Mouse (Mus musculus) midbrain, embryonic 13.5 days (tissue): ENCODE measurements around the gene Ifnab. TPM values are rescaled to one million over a fixed set of nuclear protein-coding genes. Genes with fewer than 3 reads are reported as not detected.

Source experiments
- ATAC-seq: fragments of 200-750 bp; cut with Nextera tagmentation; 2 replicates; pipeline ENCODE4 v1.8.0; 2017; ENCODE audit warnings: mild to moderate bottlenecking, moderate TSS enrichment, moderate library complexity
- H3K27ac ChIP-seq: fragments of 300-500 bp; sonication (generic); 2 replicates; pipeline ENCODE4 v1.5.1; 2015; ENCODE audit warnings: inconsistent platforms, mild to moderate bottlenecking, moderate library complexity
- H3K27me3 ChIP-seq: fragments of 300-500 bp; sonication (generic); 2 replicates; pipeline ENCODE4 v1.6.1; 2015; ENCODE audit warnings: mild to moderate bottlenecking, inconsistent platforms
- H3K36me3 ChIP-seq: fragments of 300-500 bp; sonication (generic); 2 replicates; pipeline ENCODE4 v1.6.1; 2015; ENCODE audit warnings: mild to moderate bottlenecking, inconsistent platforms
- H3K4me1 ChIP-seq: fragments of 300-500 bp; sonication (generic); replicated peaks from 2 replicates; pipeline ENCODE4 v1.6.1; 2015; ENCODE audit warnings: inconsistent platforms
- H3K4me2 ChIP-seq: fragments of 300-500 bp; sonication (generic); replicated peaks from 2 replicates; pipeline ENCODE4 v1.6.1; 2015; ENCODE audit warnings: moderate library complexity, mild to moderate bottlenecking, inconsistent platforms
- H3K4me3 ChIP-seq: fragments of 300-500 bp; sonication (generic); replicated peaks from 2 replicates; pipeline ENCODE4 v1.5.1; 2015; ENCODE audit warnings: mild to moderate bottlenecking, inconsistent platforms
- H3K9ac ChIP-seq: fragments of 300-500 bp; sonication (generic); replicated peaks from 2 replicates; pipeline ENCODE4 v1.6.1; 2015; ENCODE audit warnings: mild to moderate bottlenecking, inconsistent platforms
- H3K9me3 ChIP-seq: fragments of 300-500 bp; sonication (generic); 2 replicates; pipeline ENCODE4 v1.6.1; 2016; ENCODE audit warnings: mild to moderate bottlenecking, inconsistent platforms
- WGBS: fragments of 180-500 bp; shearing (Covaris S2); methylation state at CpG from one replicate; pipeline ENCODE4 v1.1.7; 2015; 5-methylcytosine and 5-hydroxymethylcytosine counted together
- polyA plus RNA-seq: library from polyadenylated mRNA; unstranded; fragments of >200 nt; fragmentation: Nextera tagmentation; extraction: Ambion mirVana; gene quantifications from 2 replicates; pipeline ENCODE4 v1.2.1, GENCODE M21; 2015

The Ifnab gene
- polyA plus RNA-seq, result not detected in 2 replicates

GRCm38 (mm10) chr4:88691259-88691658 is at the start of gene Ifnab:
Gene Ifnab (minus strand): TSS chr4:88691359.
- Histone ChIP-seq H3K4me3 (no peak within 1 kb of the TSS), H3K9me3 (no peaks in the 10 kb centered on the region), H3K27me3 (peaks cover 3% of the 10 kb centered on the region; the same call in 1 of the 2 replicates), H3K4me1 (no peaks in the 10 kb centered on the region), H3K27ac (no peak within 1 kb of the TSS), H3K4me2 (no peak within 1 kb of the TSS), H3K36me3 (no peaks in the 10 kb centered on the region), H3K9ac (no peak within 1 kb of the TSS)
- ATAC-seq, result no peak
- WGBS, result 67% methylated on average over 2 of the region's 2 CpGs

- Histone ChIP-seq H3K27me3 (no peaks in the 10 kb centered on the region), H3K27ac (no peak overlapping the region), H3K9me3 (no peaks in the 10 kb centered on the region), H3K9ac (no peak overlapping the region), H3K4me1 (no peaks in the 10 kb centered on the region), H3K4me2 (no peak overlapping the region), H3K4me3 (no peak overlapping the region), H3K36me3 (no peaks in the 10 kb centered on the region)
- no peak for ATAC-seq
- WGBS, result 91% methylated on average over 6 of the region's 6 CpGs
Measured at GRCm38 (mm10) chr4:88739036-88739435, 47.9 kb upstream of the Ifnab start.

- H3K4me3 ChIP-seq, result no peak overlapping the region
- H3K4me1 ChIP-seq, result no peaks in the 10 kb centered on the region
- no peaks in the 10 kb centered on the region for H3K9me3 ChIP-seq
- no peak overlapping the region for H3K9ac ChIP-seq
- no peak for ATAC-seq
- no peak overlapping the region for H3K27ac ChIP-seq
- no peaks in the 10 kb centered on the region for H3K27me3 ChIP-seq
- WGBS, result 6% methylated on average over 2 of the region's 2 CpGs
- no peaks in the 10 kb centered on the region for H3K36me3 ChIP-seq
- no peak overlapping the region for H3K4me2 ChIP-seq
Measured at GRCm38 (mm10) chr4:88738480-88738879, 47.3 kb upstream of the Ifnab start.

- no peak overlapping the region for H3K27ac ChIP-seq
- no peaks in the 10 kb centered on the region for H3K36me3 ChIP-seq
- H3K4me3 ChIP-seq, result no peak overlapping the region
- no peaks in the 10 kb centered on the region for H3K27me3 ChIP-seq
- H3K9me3 ChIP-seq, result no peaks in the 10 kb centered on the region
- H3K4me2 ChIP-seq, result no peak overlapping the region
- ATAC-seq, result no peak
- no peak overlapping the region for H3K9ac ChIP-seq
- H3K4me1 ChIP-seq, result no peaks in the 10 kb centered on the region
- 3% methylated on average over 1 of the region's 1 CpGs for WGBS
Measured at GRCm38 (mm10) chr4:88727324-88727723, 36.2 kb upstream of the Ifnab start.

GRCm38 (mm10) chr4:88726727-88727126 is 35.6 kb upstream of the Ifnab start:
- no peaks in the 10 kb centered on the region for H3K27me3 ChIP-seq
- no peaks in the 10 kb centered on the region for H3K36me3 ChIP-seq
- 86% methylated on average over 6 of the region's 6 CpGs for WGBS
- no peaks in the 10 kb centered on the region for H3K9me3 ChIP-seq
- H3K4me1 ChIP-seq, result no peaks in the 10 kb centered on the region
- ATAC-seq, result no peak
- H3K4me2 ChIP-seq, result no peak overlapping the region
- no peak overlapping the region for H3K4me3 ChIP-seq
- no peak overlapping the region for H3K27ac ChIP-seq
- H3K9ac ChIP-seq, result no peak overlapping the region

- peaks cover 8% of the 10 kb centered on the region for H3K36me3 ChIP-seq
- no peak overlapping the region for H3K4me3 ChIP-seq
- 71% methylated on average over 8 of the region's 8 CpGs for WGBS
- ATAC-seq, result no peak
- no peak overlapping the region for H3K9ac ChIP-seq
- H3K27me3 ChIP-seq, result no peaks in the 10 kb centered on the region
- H3K27ac ChIP-seq, result no peak overlapping the region
- no peaks in the 10 kb centered on the region for H3K9me3 ChIP-seq
- no peak overlapping the region for H3K4me2 ChIP-seq
- H3K4me1 ChIP-seq, result peaks cover 26% of the 10 kb centered on the region
Measured at GRCm38 (mm10) chr4:88723497-88724090, 32.4 kb upstream of the Ifnab start.

- H3K27me3 ChIP-seq, result no peaks in the 10 kb centered on the region
- H3K4me1 ChIP-seq, result peaks cover 34% of the 10 kb centered on the region
- WGBS, result under 1% methylated on average over 81 of the region's 82 CpGs
- H3K9me3 ChIP-seq, result no peaks in the 10 kb centered on the region
- H3K36me3 ChIP-seq, result peaks cover 12% of the 10 kb centered on the region
- H3K9ac ChIP-seq, result peak within 1 kb of the TSS; percentile 99
- peak within 1 kb of the TSS; percentile 97 for H3K27ac ChIP-seq
- peak within 1 kb of the TSS; percentile 91 for H3K4me3 ChIP-seq
- ATAC-seq, result peak; percentile 98
- H3K4me2 ChIP-seq, result peak within 1 kb of the TSS; percentile 94
Measured at GRCm38 (mm10) chr4:88721791-88722721, 30.9 kb upstream of the Ifnab start, which contains the start of the genes Gm26566 and Klhl9. Gene Gm26566 (plus strand): TSS chr4:88721805. Gene Klhl9 (minus strand): TSS chr4:88722465.

GRCm38 (mm10) chr4:88718715-88719114 is 27.6 kb upstream of the Ifnab start:
- H3K9ac ChIP-seq, result peak overlapping the region; percentile 46; the same call in 1 of the 2 replicates
- H3K9me3 ChIP-seq, result no peaks in the 10 kb centered on the region
- 62% methylated on average over 1 of the region's 1 CpGs for WGBS
- H3K27ac ChIP-seq, result no peak overlapping the region
- peaks cover 40% of the 10 kb centered on the region for H3K36me3 ChIP-seq
- peak overlapping the region; percentile 33 for H3K4me3 ChIP-seq
- no peaks in the 10 kb centered on the region for H3K27me3 ChIP-seq
- peak overlapping the region; percentile 60 for H3K4me2 ChIP-seq
- no peak for ATAC-seq
- peaks cover 37% of the 10 kb centered on the region for H3K4me1 ChIP-seq

GRCm38 (mm10) chr4:88715059-88715458 is 23.9 kb upstream of the Ifnab start:
- Histone ChIP-seq H3K9ac (no peak overlapping the region), H3K4me2 (no peak overlapping the region), H3K4me3 (no peak overlapping the region), H3K27me3 (no peaks in the 10 kb centered on the region), H3K4me1 (peaks cover 22% of the 10 kb centered on the region), H3K27ac (no peak overlapping the region), H3K36me3 (peaks cover 41% of the 10 kb centered on the region), H3K9me3 (no peaks in the 10 kb centered on the region)
- no peak for ATAC-seq

- Histone ChIP-seq H3K27me3 (no peaks in the 10 kb centered on the region), H3K9ac (no peak overlapping the region), H3K9me3 (no peaks in the 10 kb centered on the region), H3K4me1 (peaks cover 16% of the 10 kb centered on the region), H3K36me3 (peaks cover 44% of the 10 kb centered on the region), H3K4me2 (no peak overlapping the region), H3K27ac (no peak overlapping the region), H3K4me3 (no peak overlapping the region)
- ATAC-seq, result no peak
- WGBS, result 90% methylated on average over 1 of the region's 1 CpGs
Measured at GRCm38 (mm10) chr4:88714281-88714680, 23.1 kb upstream of the Ifnab start.

GRCm38 (mm10) chr4:88707128-88707826 is 16.1 kb upstream of the Ifnab start:
- Histone ChIP-seq H3K4me1 (no peaks in the 10 kb centered on the region), H3K4me2 (no peak overlapping the region), H3K27ac (no peak overlapping the region), H3K9ac (no peak overlapping the region), H3K27me3 (no peaks in the 10 kb centered on the region), H3K4me3 (no peak overlapping the region), H3K36me3 (peaks cover 12% of the 10 kb centered on the region), H3K9me3 (no peaks in the 10 kb centered on the region)
- 89% methylated on average over 1 of the region's 1 CpGs for WGBS
- ATAC-seq, result no peak

GRCm38 (mm10) chr4:88705924-88706323 is 14.8 kb upstream of the Ifnab start:
- Histone ChIP-seq H3K9me3 (no peaks in the 10 kb centered on the region), H3K4me2 (no peak overlapping the region), H3K27me3 (no peaks in the 10 kb centered on the region), H3K4me3 (no peak overlapping the region), H3K36me3 (peaks cover 12% of the 10 kb centered on the region), H3K9ac (no peak overlapping the region), H3K27ac (no peak overlapping the region), H3K4me1 (no peaks in the 10 kb centered on the region)
- no peak for ATAC-seq
- 48% methylated on average over 3 of the region's 3 CpGs for WGBS
